Mouse (Mus musculus) large intestine, adult 2 months (tissue): ENCODE results near the gene Fam19a2. TPM values are rescaled to one million over a fixed set of nuclear protein-coding genes. Genes with fewer than 3 reads are reported as not detected.

Experiments
- DNase-seq: peaks from one replicate; pipeline ENCODE4 v3.0.0-alpha.2; 2012; ENCODE audit warnings: low read depth, low spot score
- WGBS: fragments of 180-500 bp; shearing (Covaris S2); methylation state at CpG from one replicate; pipeline ENCODE4 v1.1.7; 2018; 5-methylcytosine and 5-hydroxymethylcytosine counted together
- polyA plus RNA-seq: library from polyadenylated mRNA; depleted of rRNA; stranded (reverse); fragments of >200 nt; gene quantifications from 2 replicates; pipeline ENCODE4 v1.2.3, GENCODE M21; 2012

Fam19a2 gene
- polyA plus RNA-seq, 1 experiment: not detected

DNA sequence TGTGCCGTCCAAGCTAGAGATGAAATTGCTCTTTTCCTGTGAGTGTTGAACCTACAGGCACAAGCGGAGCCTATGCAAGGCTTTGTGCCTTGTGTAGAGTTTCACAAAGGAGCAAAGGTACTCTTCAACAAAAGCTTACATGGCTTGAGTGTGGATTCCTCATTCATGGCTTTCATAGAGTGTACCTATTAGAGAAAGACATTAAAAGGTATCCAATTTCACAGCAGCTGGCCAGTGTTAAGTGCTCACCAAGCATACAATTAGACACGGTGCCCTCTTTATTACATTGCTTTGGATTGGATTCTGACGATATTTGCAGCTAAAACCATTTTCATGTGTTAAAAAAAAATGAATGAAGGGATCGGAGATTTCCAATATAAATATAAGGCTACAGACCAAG lies 261.6 kb downstream of the Fam19a2 start:
- DNase-seq: no peak
- 85% methylated on average over 5 of the region's 5 CpGs for WGBS

DNA sequence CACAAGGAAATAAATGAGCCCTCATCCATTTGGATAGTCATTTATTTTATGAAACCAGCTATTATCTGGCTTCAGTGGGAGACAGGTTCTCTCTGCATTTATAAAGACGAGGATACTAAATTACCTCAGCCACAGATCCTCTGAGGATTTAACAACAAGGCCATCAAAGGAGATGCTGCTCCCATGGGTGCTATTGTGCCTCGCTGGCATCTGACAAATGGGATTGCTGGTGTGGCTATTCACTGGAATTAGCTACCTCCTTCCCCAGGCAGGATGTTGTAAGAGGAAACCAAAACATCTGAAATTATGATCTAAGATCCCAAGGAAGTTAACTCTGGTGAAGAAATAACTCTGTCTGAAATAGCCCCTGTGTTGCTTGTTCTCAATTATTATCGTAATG lies 262.3 kb downstream of the Fam19a2 start:
- 71% methylated on average over 3 of the region's 3 CpGs for WGBS

DNA sequence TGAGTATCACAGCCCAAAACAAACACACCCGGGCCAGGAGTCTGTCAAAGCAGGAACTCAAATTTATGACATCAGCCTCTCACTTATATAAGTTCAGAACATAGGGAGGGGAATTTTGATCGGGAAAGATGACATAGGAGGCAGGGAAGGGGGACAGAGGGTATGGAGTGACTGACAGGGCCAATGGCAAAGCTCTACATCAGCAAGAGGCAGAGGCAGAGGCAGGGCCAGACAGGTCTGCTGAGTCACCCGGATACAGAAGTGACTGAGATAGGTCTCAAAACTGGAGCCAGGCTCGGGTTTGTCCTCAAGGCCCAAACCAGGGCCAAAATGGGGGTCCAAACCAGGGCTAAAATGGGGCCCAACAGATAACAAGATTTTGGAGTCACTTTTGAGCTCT lies 272.3 kb downstream of the Fam19a2 start:
- no peak for DNase-seq
- WGBS: 56% methylated on average over 4 of the region's 4 CpGs

More for the DNA sequence above, 262.3 kb downstream of the Fam19a2 start:
- no peak for DNase-seq

DNA sequence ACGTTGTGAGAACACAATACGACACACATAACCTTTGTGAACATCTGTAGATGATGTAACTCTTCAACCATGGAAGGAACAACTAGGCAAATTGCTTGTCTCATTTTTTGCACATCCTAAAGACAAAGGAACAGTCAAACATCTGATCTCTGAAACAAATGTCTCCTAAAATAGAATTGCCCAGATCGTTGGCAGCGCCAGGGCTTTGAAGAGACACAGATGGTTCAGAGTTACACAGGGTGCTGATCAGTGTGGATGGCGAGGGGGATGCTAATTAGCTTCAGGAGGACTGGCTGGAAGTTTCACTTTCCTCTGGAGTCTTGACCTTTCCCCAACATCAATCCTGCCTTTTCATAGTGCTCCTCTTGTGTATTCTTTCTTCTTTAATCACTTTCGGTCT lies 284.6 kb downstream of the Fam19a2 start:
- 75% methylated on average over 6 of the region's 6 CpGs for WGBS
- DNase-seq: no peak

DNA sequence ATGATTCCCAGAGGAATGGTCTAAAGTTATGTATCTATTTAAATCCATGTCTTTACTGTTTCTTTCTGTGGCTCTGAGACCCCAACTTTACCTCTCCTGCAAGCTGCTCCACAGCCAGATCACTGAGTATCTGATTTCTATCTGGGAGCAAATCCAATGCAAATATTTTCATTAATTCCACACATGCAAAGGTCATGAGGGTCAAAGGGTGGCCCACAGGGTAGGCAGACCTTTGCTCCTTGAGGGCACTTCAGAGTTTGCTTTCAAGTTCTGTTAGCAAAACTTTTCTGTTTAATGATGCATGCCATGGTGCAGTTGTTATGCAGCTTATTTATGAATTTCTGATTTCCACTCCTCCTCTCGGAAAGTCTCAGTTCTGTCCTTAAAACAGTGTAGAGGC lies 303.9 kb downstream of the Fam19a2 start:
- DNase-seq: no peak
- 75% methylated on average over 1 of the region's 1 CpGs for WGBS

DNA sequence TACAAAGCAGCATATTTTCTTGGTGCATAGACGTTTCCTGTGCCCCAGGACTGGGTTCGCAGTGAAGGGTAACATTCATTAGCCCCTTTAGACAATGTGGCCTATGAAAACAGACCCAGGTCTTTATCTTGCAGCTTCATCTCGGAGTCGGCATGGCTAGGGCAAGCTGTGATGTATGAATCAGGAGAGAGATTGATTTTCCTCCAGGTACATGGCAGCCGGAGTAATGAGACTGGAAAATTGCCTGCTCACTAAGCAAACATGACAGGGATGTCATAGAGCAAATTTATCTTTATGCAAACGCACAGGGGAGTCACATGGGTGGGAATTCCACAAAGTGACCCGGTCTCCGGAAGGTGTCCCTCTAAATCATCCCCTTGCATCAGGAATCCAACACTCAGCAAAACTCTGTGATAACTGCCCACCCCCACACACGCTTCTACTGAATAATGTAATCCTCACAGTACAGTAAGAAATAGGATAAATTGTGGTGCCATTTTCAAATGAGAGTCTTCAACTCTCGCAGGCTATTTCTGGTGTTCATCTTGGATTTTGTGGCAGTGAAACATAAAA lies 306.9 kb downstream of the Fam19a2 start:
- no peak for DNase-seq
- 58% methylated on average over 10 of the region's 10 CpGs for WGBS

DNA sequence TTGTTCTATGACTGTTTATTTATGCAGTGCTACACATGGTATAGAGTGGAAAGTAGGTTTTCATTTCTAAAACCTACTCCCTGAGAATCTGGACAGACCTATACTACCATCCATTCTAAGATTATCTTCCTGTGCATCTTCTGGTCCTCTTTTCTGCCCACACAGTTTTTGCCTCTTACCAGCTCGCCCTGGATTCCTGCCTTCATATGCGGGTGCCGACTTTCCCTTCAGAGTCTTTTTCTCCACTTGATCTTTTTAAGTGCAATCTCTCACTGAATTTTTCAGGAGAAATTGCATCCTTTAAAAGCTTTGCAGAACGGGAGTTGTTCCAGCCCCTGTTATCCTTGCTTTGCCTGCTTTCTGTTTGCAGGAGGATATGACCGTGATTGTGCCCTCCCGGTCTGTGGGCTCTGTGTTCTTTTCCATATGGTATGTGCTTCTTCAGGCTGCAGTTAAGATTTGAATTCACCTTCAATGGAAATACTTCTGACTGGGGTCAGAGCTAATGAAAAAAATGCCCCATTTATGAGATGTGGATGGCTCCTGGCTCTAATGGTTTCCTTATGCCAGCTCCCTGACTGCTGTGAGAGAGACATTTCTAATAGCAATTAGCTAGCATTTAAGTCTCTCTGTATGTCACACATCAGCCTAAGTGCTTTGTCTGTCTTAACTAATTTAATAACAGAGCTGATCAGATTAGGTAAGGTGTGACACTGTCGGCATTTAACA lies 308.7 kb downstream of the Fam19a2 start:
- DNase-seq: no peak
- WGBS: 83% methylated on average over 7 of the region's 7 CpGs

DNA sequence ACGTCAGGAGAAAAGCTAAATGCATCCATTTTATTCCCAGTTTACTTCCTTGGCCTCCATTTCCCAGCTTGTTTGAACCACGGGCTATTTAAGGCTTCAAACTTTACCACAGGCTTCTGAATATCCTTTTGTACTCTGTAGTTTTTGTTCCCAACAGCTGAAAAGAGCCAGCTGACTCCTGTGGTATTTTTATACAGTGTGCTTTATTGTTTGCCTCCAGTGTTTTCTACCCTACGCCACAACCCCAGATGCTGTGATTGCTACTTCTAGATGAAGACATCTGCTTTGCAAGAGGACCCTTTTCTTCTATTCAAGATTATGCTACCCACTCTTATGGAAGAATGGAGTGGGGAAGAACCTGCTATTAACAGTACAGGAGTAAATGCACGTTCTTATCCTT lies 314.0 kb downstream of the Fam19a2 start:
- whole genome bisulfite sequencing: 63% methylated on average over 4 of the region's 4 CpGs
- DNase-seq: no peak

DNA sequence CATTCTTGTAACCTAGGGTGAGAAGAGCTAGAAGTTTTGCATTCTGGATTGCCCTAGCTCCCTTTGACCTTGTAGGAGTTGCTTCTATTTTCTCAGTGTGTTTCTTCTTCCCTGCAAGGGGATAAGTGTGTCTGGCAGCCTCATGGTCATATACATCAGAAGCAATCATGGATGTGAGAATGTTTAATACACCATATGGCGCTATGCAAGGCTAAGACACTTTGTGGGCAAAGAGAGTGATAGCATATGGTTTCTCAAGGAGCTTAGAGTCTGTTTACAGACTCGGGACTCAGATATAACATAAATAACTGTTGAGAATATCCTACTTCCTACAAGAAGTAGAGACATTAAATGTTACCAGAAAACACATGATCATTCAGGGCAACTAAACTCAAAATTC lies 315.2 kb downstream of the Fam19a2 start:
- DNase-seq: no peak
- 61% methylated on average over 2 of the region's 2 CpGs for WGBS

DNA sequence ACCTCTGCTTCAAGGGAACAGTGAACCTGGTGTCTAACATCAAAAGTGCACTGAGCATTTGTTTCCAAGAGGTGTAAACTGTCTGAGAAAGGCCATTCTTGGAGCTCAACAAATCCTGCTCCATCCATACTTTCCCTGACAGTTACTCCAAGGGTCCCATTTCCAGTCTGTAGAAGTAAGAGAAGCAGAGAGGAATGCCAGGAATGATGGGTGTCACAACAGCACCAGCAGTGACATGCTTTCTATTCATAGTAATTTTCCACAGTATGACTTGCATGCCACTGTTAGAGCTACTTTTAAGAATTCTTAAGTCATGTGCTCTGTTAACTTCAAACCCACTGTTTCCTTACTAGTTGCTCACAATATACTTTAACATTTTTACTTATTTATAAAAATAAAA lies 331.2 kb downstream of the Fam19a2 start:
- no peak for DNase-seq

DNA sequence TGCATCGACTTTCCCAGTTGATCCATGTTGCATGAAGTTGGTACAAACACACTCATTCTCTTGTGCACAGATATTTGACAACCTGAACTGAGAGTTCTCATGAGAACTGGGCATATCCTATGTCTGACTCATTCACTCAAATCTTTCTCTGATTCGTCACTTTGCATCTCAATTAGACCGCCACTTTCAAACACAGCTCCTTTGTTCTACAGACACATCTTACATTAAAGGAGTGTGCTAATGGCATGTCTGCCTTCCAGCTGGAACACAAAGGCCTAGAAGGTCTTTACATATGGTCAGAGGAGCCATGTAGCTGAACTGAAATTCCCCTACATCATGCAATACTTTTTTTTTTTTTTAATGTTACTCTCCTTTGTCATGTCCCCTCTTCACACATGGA lies 333.3 kb downstream of the Fam19a2 start:
- no peak for DNase-seq
- 77% methylated on average over 3 of the region's 3 CpGs for WGBS

DNA sequence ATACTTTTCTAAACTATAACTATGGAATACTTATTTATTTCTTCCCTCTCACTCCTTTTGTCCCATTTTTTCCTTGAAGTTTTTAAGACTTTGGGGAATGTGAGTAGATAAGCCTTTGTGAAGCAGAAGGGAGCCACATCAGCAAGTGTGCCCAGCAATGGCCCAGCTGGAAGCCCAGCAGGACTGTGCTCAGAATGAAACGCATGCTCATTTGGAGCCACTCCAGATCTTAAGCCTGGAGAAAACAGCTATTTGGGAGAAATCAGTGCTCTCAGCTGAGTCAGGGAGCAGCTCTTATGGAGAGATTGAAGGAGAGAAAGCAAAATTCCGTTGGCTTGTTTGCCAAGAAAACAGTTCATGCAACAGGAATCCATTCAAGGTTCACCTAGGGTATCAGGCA lies 341.9 kb downstream of the Fam19a2 start:
- no peak for DNase-seq
- 40% methylated on average over 2 of the region's 2 CpGs for WGBS

DNA sequence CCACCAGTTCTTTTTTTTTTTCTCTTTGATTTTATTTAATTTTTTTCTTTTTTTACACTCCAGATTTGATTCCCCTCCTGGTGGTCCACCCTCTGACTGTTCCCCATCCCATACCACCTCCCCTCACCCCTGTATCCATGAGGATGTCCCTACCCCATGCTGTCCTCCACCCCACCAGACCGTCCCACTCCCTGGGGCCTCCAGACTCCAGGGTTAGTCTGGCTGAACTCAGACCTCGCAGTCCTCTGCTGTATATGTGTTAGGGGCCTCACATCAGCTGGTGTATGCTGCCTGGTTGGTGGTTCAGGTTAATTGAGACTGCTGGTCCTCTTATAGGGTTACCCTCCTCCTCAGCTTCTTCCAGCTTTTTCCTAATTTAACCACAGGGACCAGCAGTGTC lies 362.9 kb downstream of the Fam19a2 start:
- no peak for DNase-seq
- 90% methylated on average over 2 of the region's 2 CpGs for WGBS

DNA sequence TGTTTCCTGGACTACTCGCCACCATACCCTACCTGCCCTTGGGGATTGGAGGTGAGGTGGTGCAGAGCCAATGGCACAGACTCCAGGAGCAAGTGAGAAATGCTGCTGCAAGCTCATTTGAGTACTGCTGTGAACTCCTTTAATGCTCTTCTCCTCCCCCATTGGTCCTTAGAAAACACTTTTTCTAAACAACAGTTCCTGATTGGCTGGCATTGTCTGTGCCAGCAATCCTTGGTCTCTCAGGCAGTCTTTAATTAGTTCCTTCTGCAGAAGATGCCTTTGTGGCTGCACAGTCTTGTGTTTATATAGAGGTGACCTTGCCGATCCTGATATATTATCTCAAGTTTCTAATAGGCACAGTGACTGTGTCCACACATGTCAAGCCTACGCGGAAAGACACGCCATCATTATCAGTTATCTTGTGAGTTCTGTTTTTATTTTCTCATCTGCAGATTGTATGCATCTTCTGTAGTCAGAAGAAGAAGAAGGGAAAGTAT lies 365.5 kb downstream of the Fam19a2 start:
- DNase-seq: no peak
- 91% methylated on average over 5 of the region's 5 CpGs for WGBS

DNA sequence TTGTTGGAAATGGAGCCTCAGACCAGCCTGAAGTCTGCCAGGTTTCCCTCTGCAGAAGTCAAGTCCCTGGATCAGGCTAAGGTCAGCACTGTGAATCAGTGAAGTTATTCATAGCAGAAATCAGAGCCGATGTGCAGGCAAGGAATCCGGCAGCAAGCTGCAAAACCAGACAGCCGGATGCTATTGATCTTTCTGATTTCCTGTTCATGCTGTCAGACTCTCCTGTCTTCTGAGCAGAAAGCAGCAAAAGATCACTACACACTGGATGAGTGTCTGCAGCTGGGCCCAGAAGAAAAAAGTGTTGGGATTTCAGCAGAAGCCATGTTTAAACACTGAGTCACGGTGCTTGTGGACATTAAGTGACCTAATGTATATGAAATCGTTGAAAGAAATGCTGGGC lies 368.2 kb downstream of the Fam19a2 start:
- DNase-seq: no peak
- WGBS: 65% methylated on average over 5 of the region's 5 CpGs

DNA sequence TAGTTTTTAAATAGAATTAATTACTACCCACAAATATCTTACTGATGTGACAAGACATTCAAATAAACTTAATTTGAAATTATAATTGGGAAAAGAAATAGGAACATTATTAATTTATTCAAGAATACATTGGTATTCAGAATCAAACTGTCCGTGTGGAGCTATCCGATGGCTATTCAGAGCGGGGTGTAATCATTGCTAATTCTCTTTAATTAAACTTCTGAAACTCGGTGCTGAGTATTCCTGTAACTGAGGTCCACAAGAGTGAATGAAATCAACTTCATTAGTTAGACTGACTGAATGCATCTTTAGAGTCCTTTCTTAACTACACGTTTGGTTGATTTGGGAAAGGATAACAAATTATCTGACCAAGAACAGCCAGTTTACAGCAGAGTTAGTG lies 372.9 kb downstream of the Fam19a2 start:
- no peak for DNase-seq
- WGBS: 87% methylated on average over 5 of the region's 5 CpGs

DNA sequence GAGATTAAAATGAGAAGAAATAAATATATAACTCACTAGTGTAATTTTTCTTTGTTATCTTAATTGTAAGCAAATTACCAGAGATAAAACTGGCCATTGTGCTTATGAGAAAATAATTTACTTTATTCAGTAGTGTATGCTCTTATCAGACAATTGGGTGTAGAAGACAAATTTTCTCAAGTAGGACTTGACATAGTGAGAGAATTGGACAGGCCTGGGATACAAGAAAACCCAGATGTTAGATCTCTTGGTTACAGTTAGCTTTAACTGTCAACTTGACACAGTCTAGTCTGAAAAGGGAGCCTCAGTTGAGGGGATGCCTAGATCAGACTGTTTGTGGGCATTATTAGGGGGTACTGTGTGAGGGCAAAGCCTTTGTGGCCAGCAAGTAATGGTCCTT lies 373.7 kb downstream of the Fam19a2 start:
- no peak for DNase-seq

DNA sequence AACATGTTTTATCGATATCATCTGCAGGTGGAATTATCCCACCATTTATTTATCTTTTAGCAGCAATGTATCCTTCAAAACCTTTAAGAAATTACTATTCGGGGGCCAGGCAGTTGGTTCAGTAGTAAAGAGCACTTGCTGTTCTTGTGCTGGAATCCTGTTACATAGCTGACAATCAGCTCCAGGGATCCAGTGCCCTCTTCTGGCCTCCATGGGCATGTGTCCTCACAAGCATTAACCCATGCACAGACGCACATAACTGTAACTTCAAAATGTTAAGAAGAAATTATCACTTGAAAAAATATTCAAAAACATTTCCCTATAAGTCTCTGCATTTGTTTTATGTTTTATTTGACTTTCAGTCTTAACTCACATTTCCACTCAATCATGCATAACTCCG lies 381.8 kb downstream of the Fam19a2 start:
- 93% methylated on average over 4 of the region's 4 CpGs for WGBS
- DNase-seq: no peak

DNA sequence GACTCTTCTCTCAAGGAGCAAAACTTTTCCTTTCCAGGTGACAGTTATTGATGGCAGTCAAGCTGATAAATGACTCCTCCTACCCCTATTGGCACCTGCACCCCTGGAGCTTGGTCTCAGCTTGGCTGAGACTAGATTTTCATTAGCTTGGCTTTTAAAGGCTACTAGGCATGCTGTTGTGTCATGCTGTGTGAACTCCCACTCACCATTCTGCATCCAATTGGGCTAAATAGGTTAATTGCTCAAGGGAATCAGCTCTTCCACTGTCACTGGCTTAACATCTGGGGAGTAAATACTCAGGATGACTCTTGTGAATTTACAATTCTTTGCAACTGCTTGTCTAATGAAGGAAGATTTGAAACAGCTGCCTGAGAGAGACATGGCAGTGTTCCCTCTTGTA lies 407.4 kb downstream of the Fam19a2 start:
- no peak for DNase-seq

DNA sequence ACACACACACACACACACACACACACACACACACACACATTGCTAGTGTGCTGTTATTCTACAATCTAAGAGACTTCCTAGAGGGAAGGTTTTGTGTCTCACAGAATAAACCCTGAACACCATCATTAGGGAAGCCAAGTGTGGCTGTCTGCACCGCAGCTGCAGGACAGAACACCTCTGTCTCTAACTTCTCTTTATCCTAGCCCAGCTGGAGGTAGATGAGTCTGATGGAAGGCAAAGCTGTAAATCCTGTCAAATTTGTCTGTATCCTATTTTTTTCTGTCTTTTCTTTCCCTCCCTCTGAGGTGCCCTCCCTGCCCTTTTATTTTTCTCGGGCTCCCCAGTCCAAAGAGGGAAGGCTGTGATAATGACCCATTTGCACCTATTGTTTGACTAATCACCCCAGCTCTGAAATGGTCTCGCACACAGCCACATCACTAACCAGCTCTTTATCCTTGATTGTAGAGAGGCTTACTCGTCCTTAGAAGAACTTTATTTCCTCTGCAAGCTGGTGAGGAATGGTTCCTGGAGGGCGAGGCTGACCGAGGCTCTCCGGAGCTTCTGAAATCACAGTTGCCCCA lies 414.6 kb downstream of the Fam19a2 start:
- DNase-seq: no peak
- 25% methylated on average over 7 of the region's 7 CpGs for WGBS

DNA sequence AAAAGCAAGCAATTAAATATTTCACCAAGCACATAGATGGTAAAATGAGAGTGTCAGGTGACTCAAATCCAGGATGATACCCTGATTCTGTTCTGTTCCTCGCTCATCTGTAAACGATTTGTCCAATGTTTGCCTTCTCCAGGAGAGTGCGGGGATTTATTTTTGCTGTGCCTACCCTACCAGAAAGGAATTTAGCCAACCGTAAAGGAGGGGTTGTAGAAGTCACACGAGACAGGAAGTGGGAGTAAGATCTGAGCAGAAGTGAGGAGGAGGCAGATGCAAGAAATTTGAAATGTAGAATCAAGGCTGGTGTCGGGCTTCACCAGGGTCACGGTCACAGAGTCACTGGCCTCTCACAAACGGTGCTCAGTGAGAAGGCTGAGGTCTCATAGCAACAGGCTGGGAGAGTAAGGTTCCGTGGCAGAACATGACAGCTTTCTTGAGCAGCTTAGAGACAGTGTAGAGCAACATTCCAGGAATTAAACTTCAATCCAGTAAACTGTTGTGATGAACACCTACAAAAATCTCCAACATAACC lies 419.0 kb downstream of the Fam19a2 start:
- DNase-seq: no peak
- WGBS: 36% methylated on average over 9 of the region's 9 CpGs
